Mouse (Mus musculus) brain, embryonic 14.5 days (tissue): Measurements from ENCODE around the gene Acy3.

Experiments
- CTCF ChIP-seq: fragments of 200-500 bp; IDR thresholded peaks from 2 replicates; pipeline ENCODE4 v1.5.1; 2012; ENCODE audit warnings: inconsistent platforms, mild to moderate bottlenecking, moderate library complexity, borderline replicate concordance; ENCODE audit not compliant: insufficient read depth, insufficient read length; ENCODE audit errors: extremely low read depth
- POLR2A ChIP-seq: fragments of 200-500 bp; IDR thresholded peaks from 2 replicates; pipeline ENCODE4 v1.6.1; 2012; ENCODE audit warnings: mild to moderate bottlenecking, inconsistent platforms, borderline replicate concordance; ENCODE audit not compliant: poor library complexity, insufficient read depth, insufficient read length, severe bottlenecking; ENCODE audit errors: extremely low read depth

GRCm38 (mm10) chr19:3988750-3989149, 2.4 kb downstream of the Acy3 start:
- TF ChIP-seq CTCF (no peak; the same call in 1 of the 2 replicates), POLR2A (no peak)
